Comparison of ENCODE assay signal across 11 mouse cellular contexts in the genomic region with DNA sequence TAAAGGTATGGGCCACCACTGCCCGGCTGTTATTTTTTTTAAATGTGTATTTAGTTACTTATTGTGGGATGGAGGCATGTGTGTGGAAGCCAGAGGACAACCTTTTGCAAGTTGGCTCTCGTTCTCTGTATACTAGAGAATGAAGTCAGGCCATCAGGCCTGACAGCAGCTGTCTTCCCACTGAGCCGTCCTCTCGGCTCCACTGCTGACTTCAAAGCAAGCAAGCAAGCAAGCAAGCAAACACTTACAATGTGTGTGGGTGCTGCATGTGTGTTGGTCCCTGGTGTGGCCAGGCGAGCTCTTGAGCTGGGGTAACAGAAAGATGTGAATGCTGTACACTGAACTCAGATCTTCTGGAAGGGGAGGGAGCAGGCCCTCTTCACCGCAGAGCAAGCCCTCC. TPM values are rescaled to one million over a fixed set of nuclear protein-coding genes. Genes with fewer than 3 reads are reported as not detected.
A peak's percentile ranks its signal among the peaks of the same experiment; 100 is the strongest.
DNase-seq lines count a peak whose midpoint lies in the region; ATAC-seq and TF ChIP-seq lines count a peak whose summit lies in the region.
"Had no signal": no experiment of that assay in that cellular context is flagged by ENCODE, and none has a peak within 500 bp of the region (broad histone marks: within the 10 kb centered on the region; RNA-seq: fewer than 3 reads in every experiment).

No protein-coding gene starts in this region.

- WGBS in heart, embryonic 10.5 days = 74% methylated on average over 6 of the region's 6 CpGs
- 79% methylated on average over 6 of the region's 6 CpGs for WGBS in kidney, embryonic 16.5 days
- WGBS in kidney, adult 2 months = 65% methylated on average over 6 of the region's 6 CpGs
- 78% methylated on average over 6 of the region's 6 CpGs for WGBS in embryonic facial prominence, embryonic 10.5 days

- peak overlapping the region; percentile 80 for H3K27ac ChIP-seq in heart, embryonic 10.5 days
- H3K27ac ChIP-seq in kidney, embryonic 16.5 days (ENCODE audit: low read length) = peak overlapping the region; percentile 16; the same call in 1 of the 2 replicates
- no peak overlapping the region for H3K27ac ChIP-seq in kidney, adult 2 months (ENCODE audit: insufficient read depth, low read depth, low read length)
- H3K27ac ChIP-seq in ES-E14 (ENCODE audit: insufficient read depth, low read depth, low read length, poor library complexity, severe bottlenecking) = no peak overlapping the region
- H3K27ac ChIP-seq in embryonic facial prominence, embryonic 10.5 days (replicated peaks) = peak overlapping the region; percentile 35

- peaks cover 45% of the 10 kb centered on the region for H3K4me1 ChIP-seq in heart, embryonic 10.5 days
- H3K4me1 ChIP-seq in kidney, embryonic 16.5 days (ENCODE audit: insufficient read depth, low read length) = 0 out of 2 replicates have a peak, but pooled peaks cover 4% of the 10 kb centered on the region
- H3K4me1 ChIP-seq in kidney, adult 2 months (ENCODE audit: control insufficient read depth, insufficient read depth, low read length) = peaks cover 9% of the 10 kb centered on the region
- peaks cover 2 to 18% of the 10 kb centered on the region in 2 experiments; a peak in 2 of 4 replicates for H3K4me1 ChIP-seq in ES-E14 (ENCODE audit: control insufficient read depth in 2 of 2, insufficient read depth in 2 of 2, low read length in 2 of 2, poor library complexity in 1 of 2)
- H3K4me1 ChIP-seq in embryonic facial prominence, embryonic 10.5 days = peaks cover 19% of the 10 kb centered on the region

- no peak for DNase-seq in heart, embryonic 10.5 days (ENCODE audit: low spot score)
- no peak for DNase-seq in heart, adult 8-10 months (ENCODE audit: low spot score)
- no peak for DNase-seq in kidney, adult 2 months
- no peak for DNase-seq in ES-E14 (ENCODE audit: low read depth, low spot score)
- DNase-seq in embryonic facial prominence, embryonic 10.5 days (ENCODE audit: low spot score) = no peak
- no peak for DNase-seq in T-cell, adult 2 months (ENCODE audit: low spot score)
- DNase-seq: adrenal gland, postnatal 25 days; right cerebral cortex, postnatal 14 days; thymus, adult 18-20 months had no signal

- H3K36me3 ChIP-seq in heart, embryonic 10.5 days = peaks cover 11% of the 10 kb centered on the region
- peaks cover 19% of the 10 kb centered on the region for H3K36me3 ChIP-seq in kidney, embryonic 16.5 days (ENCODE audit: insufficient read depth, low read length)
- H3K36me3 ChIP-seq in kidney, adult 2 months (ENCODE audit: control insufficient read depth, insufficient read depth, low read length) = peaks cover 1% of the 10 kb centered on the region; the same call in 1 of the 2 replicates
- H3K36me3 ChIP-seq in ES-E14 (ENCODE audit: control insufficient read depth, insufficient read depth, low read length, poor library complexity, severe bottlenecking) = peaks cover 31% of the 10 kb centered on the region
- peaks cover 31% of the 10 kb centered on the region for H3K36me3 ChIP-seq in embryonic facial prominence, embryonic 10.5 days (replicated peaks)

- H3K9ac ChIP-seq in kidney, embryonic 16.5 days (replicated peaks; ENCODE audit: low read length) = no peak overlapping the region
- H3K9ac ChIP-seq in ES-E14 (ENCODE audit: insufficient read depth, low read depth, low read length, poor library complexity, severe bottlenecking) = peak overlapping the region; percentile 26; the same call in 1 of the 2 replicates
- H3K9ac ChIP-seq: limb, embryonic 13.5 days had no signal

- TF ChIP-seq CTCF in kidney, adult 2 months (conservative IDR thresholded peaks at IDR 0.05; ENCODE audit: insufficient read depth, insufficient read length, low read depth, low read length) = no peak

- no peak overlapping the region for H3K4me3 ChIP-seq in heart, embryonic 10.5 days
- H3K4me3 ChIP-seq in kidney, embryonic 16.5 days (ENCODE audit: low read length) = no peak overlapping the region
- no peak overlapping the region for H3K4me3 ChIP-seq in kidney, adult 2 months (ENCODE audit: insufficient read depth, low read depth, low read length)
- H3K4me3 ChIP-seq in ES-E14 (ENCODE audit: insufficient read depth in 1 of 2, low read depth in 1 of 2, low read length in 2 of 2, poor library complexity in 1 of 2, severe bottlenecking in 1 of 2) = no peak overlapping the region
- no peak overlapping the region for H3K4me3 ChIP-seq in embryonic facial prominence, embryonic 10.5 days
- H3K4me3 ChIP-seq: limb, embryonic 13.5 days had no signal

- in situ Hi-C loops in ES-E14 (cut with MboI; ENCODE audit: low sequenced_read_pairs in 2 of 2, unreplicated experiment in 2 of 2) = no loop called here

- no peaks in the 10 kb centered on the region for H3K9me3 ChIP-seq in heart, embryonic 10.5 days
- peaks cover 8% of the 10 kb centered on the region for H3K9me3 ChIP-seq in kidney, embryonic 16.5 days (ENCODE audit: low read length)
- H3K9me3 ChIP-seq in ES-E14 (ENCODE audit: control insufficient read depth, insufficient read depth, low read depth, low read length) = no peaks in the 10 kb centered on the region
- no peaks in the 10 kb centered on the region for H3K9me3 ChIP-seq in embryonic facial prominence, embryonic 10.5 days
- H3K9me3 ChIP-seq: limb, embryonic 13.5 days had no signal

- no peak for ATAC-seq in kidney, embryonic 16.5 days (ENCODE audit: low FRiP score, low TSS enrichment)

- no peak for TF ChIP-seq POLR2A in kidney, adult 2 months (IDR thresholded peaks at IDR 0.05; ENCODE audit: low read depth, low read length)

- H3K4me2 ChIP-seq in kidney, embryonic 16.5 days (replicated peaks; ENCODE audit: low read depth, low read length) = no peak overlapping the region
- H3K4me2 ChIP-seq: limb, embryonic 13.5 days had no signal

- H3K27me3 ChIP-seq in heart, embryonic 10.5 days (ENCODE audit: insufficient read depth, poor library complexity, severe bottlenecking) = no peaks in the 10 kb centered on the region
- H3K27me3 ChIP-seq in kidney, embryonic 16.5 days (ENCODE audit: insufficient read depth, low read length) = no peaks in the 10 kb centered on the region
- H3K27me3 ChIP-seq in kidney, adult 2 months (replicated peaks; ENCODE audit: control insufficient read depth, insufficient read depth, low read length) = no peaks in the 10 kb centered on the region
- H3K27me3 ChIP-seq in embryonic facial prominence, embryonic 10.5 days (replicated peaks; ENCODE audit: low read depth, poor library complexity, severe bottlenecking) = no peaks in the 10 kb centered on the region
- H3K27me3 ChIP-seq: limb, embryonic 13.5 days had no signal

TF ChIP-seq in ES-E14, 5 proteins besides CTCF, POLR2A, EP300 and RAD21:
- TF ChIP-seq CHD2 (IDR thresholded peaks at IDR 0.05; ENCODE audit: low read depth, low read length) (no peak), ZNF384 (IDR thresholded peaks at IDR 0.05; ENCODE audit: low read depth, low read length) (no peak), MAFK (IDR thresholded peaks at IDR 0.05; ENCODE audit: insufficient read depth, low read depth, low read length) (no peak), ZC3H11A (IDR thresholded peaks at IDR 0.05; ENCODE audit: borderline replicate concordance, low read depth, low read length) (no peak), HCFC1 (IDR thresholded peaks at IDR 0.05; ENCODE audit: borderline replicate concordance, insufficient read depth, low read length) (no peak)

RNA-seq across cellular contexts. Expression of a gene that starts 27.9 kb away (rescaled TPM):
- polyA plus RNA-seq in heart, embryonic 10.5 days (2016; fragmentation: Nextera tagmentation; extraction: Ambion mirVana) = 20.0 and 20.4 TPM in 2 replicates
- total RNA-seq in heart, adult 8-10 months (2022) = 10 to 100 TPM; 79.2 to 97.9 (median 83.9) TPM
- 26.6 and 28.1 TPM in 2 replicates for polyA plus RNA-seq in kidney, embryonic 16.5 days (2015; fragmentation: Nextera tagmentation; extraction: Ambion mirVana)
- 47.3 and 48.1 TPM in 2 replicates for polyA plus RNA-seq in kidney, adult 2 months (2012; rRNA removed)
- 73.9 and 160 TPM in 2 replicates for total RNA-seq in ES-E14 (2012; rRNA removed)
- 20.0 and 23.2 TPM in 2 replicates for polyA plus RNA-seq in embryonic facial prominence, embryonic 10.5 days (2016; fragmentation: Nextera tagmentation; extraction: Ambion mirVana)

RNA-seq across cellular contexts. Expression of a gene that starts 37.7 kb away (rescaled TPM):
- polyA plus RNA-seq in heart, embryonic 10.5 days (2016; fragmentation: Nextera tagmentation; extraction: Ambion mirVana) = 217 and 273 TPM in 2 replicates
- 10 to 100 TPM; 33.1 to 42.6 (median 38.3) TPM for total RNA-seq in heart, adult 8-10 months (2022)
- polyA plus RNA-seq in kidney, embryonic 16.5 days (2015; fragmentation: Nextera tagmentation; extraction: Ambion mirVana) = 248 and 265 TPM in 2 replicates
- 35.9 and 38.2 TPM in 2 replicates for polyA plus RNA-seq in kidney, adult 2 months (2012; rRNA removed)
- 296 and 370 TPM in 2 replicates for total RNA-seq in ES-E14 (2012; rRNA removed)
- polyA plus RNA-seq in embryonic facial prominence, embryonic 10.5 days (2016; fragmentation: Nextera tagmentation; extraction: Ambion mirVana) = 382 and 392 TPM in 2 replicates

RNA-seq across cellular contexts. Expression of a gene that starts 43.2 kb away (rescaled TPM):
- polyA plus RNA-seq in heart, embryonic 10.5 days (2016; fragmentation: Nextera tagmentation; extraction: Ambion mirVana) = 39.4 TPM in 2 replicates
- 10 to 100 TPM; 25.1 to 29.2 (median 26.2) TPM for total RNA-seq in heart, adult 8-10 months (2022)
- polyA plus RNA-seq in kidney, embryonic 16.5 days (2015; fragmentation: Nextera tagmentation; extraction: Ambion mirVana) = 49.8 and 50.1 TPM in 2 replicates
- 42.7 and 57.5 TPM in 2 replicates for polyA plus RNA-seq in kidney, adult 2 months (2012; rRNA removed)
- total RNA-seq in ES-E14 (2012; rRNA removed) = 31.8 and 36.0 TPM in 2 replicates
- polyA plus RNA-seq in embryonic facial prominence, embryonic 10.5 days (2016; fragmentation: Nextera tagmentation; extraction: Ambion mirVana) = 38.6 and 43.8 TPM in 2 replicates

Comparison
In these comparisons a context has a peak if more than half of its experiments do, and no peak if none do; other contexts are left out.
1. H3K27ac ChIP-seq: peak in heart, embryonic 10.5 days (single experiment), kidney, embryonic 16.5 days (single experiment) and embryonic facial prominence, embryonic 10.5 days (single experiment); none in kidney, adult 2 months (single experiment) and ES-E14 (single experiment).